Mouse (Mus musculus): ENCODE results near the gene Thra. TPM values are rescaled to one million over a fixed set of nuclear protein-coding genes. Genes with fewer than 3 reads are reported as not detected.
A peak's percentile ranks its signal among the peaks of the same experiment; 100 is the strongest.

Gene Thra
- polyA plus RNA-seq, 1 experiment = 68.9 TPM

- no peaks in the 10 kb centered on the region for H3K79me2 ChIP-seq (ENCODE audit: control insufficient read depth, insufficient read depth)
- H3K36me3 ChIP-seq (ENCODE audit: control insufficient read depth, insufficient read depth) = no peaks in the 10 kb centered on the region
- TF ChIP-seq E2F4 (IDR thresholded peaks at IDR 0.05; ENCODE audit: insufficient read depth) = no peak
- no peak for TF ChIP-seq MAX (IDR thresholded peaks at IDR 0.05; ENCODE audit: low read depth)
- no peak for TF ChIP-seq REST (IDR thresholded peaks at IDR 0.05; ENCODE audit: insufficient read depth, insufficient read length)
- no peak for TF ChIP-seq USF1 (IDR thresholded peaks at IDR 0.05; ENCODE audit: low read depth)
- no peak for TF ChIP-seq POLR2A (IDR thresholded peaks at IDR 0.05; ENCODE audit: insufficient read length, low read depth)
- TF ChIP-seq TCF3 (IDR thresholded peaks at IDR 0.05; ENCODE audit: insufficient read length, low read depth) = no peak
- H3K4me3 ChIP-seq = no peak overlapping the region
- no peaks in the 10 kb centered on the region for H3K27me3 ChIP-seq (ENCODE audit: control insufficient read depth, insufficient read depth, insufficient read length)
- no peak overlapping the region for H3ac ChIP-seq (ENCODE audit: control insufficient read depth, insufficient read length)
- H3K4me2 ChIP-seq (ENCODE audit: low read depth) = no peak overlapping the region
Observed at GRCm38 (mm10) chr11:98738925-98739324, 1.5 kb upstream of the Thra start.

- Histone ChIP-seq H3ac (ENCODE audit: control insufficient read depth, insufficient read length) (no peak overlapping the region), H3K27me3 (ENCODE audit: control insufficient read depth, insufficient read depth, insufficient read length) (no peaks in the 10 kb centered on the region), H3K36me3 (ENCODE audit: control insufficient read depth, insufficient read depth) (no peaks in the 10 kb centered on the region), H3K79me2 (ENCODE audit: control insufficient read depth, insufficient read depth) (no peaks in the 10 kb centered on the region), H3K4me2 (ENCODE audit: low read depth) (peak overlapping the region; percentile 100), H3K4me3 (peak overlapping the region; percentile 66)
- TF ChIP-seq POLR2A (IDR thresholded peaks at IDR 0.05; ENCODE audit: insufficient read length, low read depth) (no peak), MYOD1 (IDR thresholded peaks at IDR 0.05; ENCODE audit: control insufficient read depth in 1 of 3, insufficient read length in 2 of 3, low read depth in 2 of 3) (peak in 1 of 3 experiments; percentile 23), MYOG (IDR thresholded peaks at IDR 0.05; ENCODE audit: control insufficient read depth in 1 of 3, insufficient read depth in 1 of 3, insufficient read length in 2 of 3, low read depth in 2 of 3) (peak in 1 of 3 experiments; percentile 43)
Observed at GRCm38 (mm10) chr11:98740026-98740392, 429 bp upstream of the Thra start.

- Histone ChIP-seq H3K27me3 (ENCODE audit: control insufficient read depth, insufficient read depth, insufficient read length) (no peaks in the 10 kb centered on the region), H3K36me3 (ENCODE audit: control insufficient read depth, insufficient read depth) (no peaks in the 10 kb centered on the region), H3ac (ENCODE audit: control insufficient read depth, insufficient read length) (peak overlapping the region; percentile 79), H3K79me2 (ENCODE audit: control insufficient read depth, insufficient read depth) (peaks cover 7% of the 10 kb centered on the region), H3K4me3 (peak overlapping the region; percentile 66), H3K4me2 (ENCODE audit: low read depth) (peak overlapping the region; percentile 100)
- no peak for TF ChIP-seq USF1 (IDR thresholded peaks at IDR 0.05; ENCODE audit: low read depth)
Observed at GRCm38 (mm10) chr11:98741051-98741620, 698 bp downstream of the Thra start.

GRCm38 (mm10) chr11:98741622-98742396 lies 1.4 kb downstream of the Thra start:
- Histone ChIP-seq H3K4me2 (ENCODE audit: low read depth) (peak overlapping the region; percentile 100), H3K36me3 (ENCODE audit: control insufficient read depth, insufficient read depth) (no peaks in the 10 kb centered on the region), H3K4me3 (peak overlapping the region; percentile 66), H3K79me2 (ENCODE audit: control insufficient read depth, insufficient read depth) (peaks cover 7% of the 10 kb centered on the region), H3K27me3 (ENCODE audit: control insufficient read depth, insufficient read depth, insufficient read length) (no peaks in the 10 kb centered on the region), H3ac (ENCODE audit: control insufficient read depth, insufficient read length) (peak overlapping the region; percentile 79)
- TF ChIP-seq SRF (IDR thresholded peaks at IDR 0.05; ENCODE audit: control insufficient read depth, insufficient read length, low read depth) (no peak), MYOD1 (IDR thresholded peaks at IDR 0.05; ENCODE audit: control insufficient read depth in 1 of 3, insufficient read length in 2 of 3, low read depth in 2 of 3) (peak in 1 of 3 experiments; percentile 10), POLR2A (IDR thresholded peaks at IDR 0.05; ENCODE audit: insufficient read length, low read depth) (peak; percentile 52), POLR2AphosphoS2 (IDR thresholded peaks at IDR 0.05; ENCODE audit: insufficient read length, low read depth) (no peak), MYOG (IDR thresholded peaks at IDR 0.05; ENCODE audit: control insufficient read depth in 1 of 3, insufficient read depth in 1 of 3, insufficient read length in 2 of 3, low read depth in 2 of 3) (no peak), E2F4 (IDR thresholded peaks at IDR 0.05; ENCODE audit: insufficient read depth) (no peak), MAX (IDR thresholded peaks at IDR 0.05; ENCODE audit: low read depth) (no peak), REST (IDR thresholded peaks at IDR 0.05; ENCODE audit: insufficient read depth, insufficient read length) (no peak), TCF3 (IDR thresholded peaks at IDR 0.05; ENCODE audit: insufficient read length, low read depth) (no peak), TCF12 (IDR thresholded peaks at IDR 0.05; ENCODE audit: insufficient read depth, poor library complexity, severe bottlenecking) (no peak), USF1 (IDR thresholded peaks at IDR 0.05; ENCODE audit: low read depth) (no peak)

GRCm38 (mm10) chr11:98742397-98743291 lies 2.2 kb downstream of the Thra start:
- Histone ChIP-seq H3K79me2 (ENCODE audit: control insufficient read depth, insufficient read depth) (peaks cover 7% of the 10 kb centered on the region), H3K4me2 (ENCODE audit: low read depth) (peak overlapping the region; percentile 76), H3ac (ENCODE audit: control insufficient read depth, insufficient read length) (peak overlapping the region; percentile 79), H3K4me3 (peak overlapping the region; percentile 66), H3K27me3 (ENCODE audit: control insufficient read depth, insufficient read depth, insufficient read length) (no peaks in the 10 kb centered on the region), H3K36me3 (ENCODE audit: control insufficient read depth, insufficient read depth) (no peaks in the 10 kb centered on the region)
- no peak for TF ChIP-seq CEBPB (IDR thresholded peaks at IDR 0.05; ENCODE audit: insufficient read depth, poor library complexity, severe bottlenecking)
- no peak for TF ChIP-seq POLR2AphosphoS2 (IDR thresholded peaks at IDR 0.05; ENCODE audit: insufficient read length, low read depth)
- TF ChIP-seq E2F4 (IDR thresholded peaks at IDR 0.05; ENCODE audit: insufficient read depth) = no peak
- TF ChIP-seq MAX (IDR thresholded peaks at IDR 0.05; ENCODE audit: low read depth) = no peak
- no peak for TF ChIP-seq REST (IDR thresholded peaks at IDR 0.05; ENCODE audit: insufficient read depth, insufficient read length)
- no peak for TF ChIP-seq SRF (IDR thresholded peaks at IDR 0.05; ENCODE audit: control insufficient read depth, insufficient read length, low read depth)
- TF ChIP-seq TCF3 (IDR thresholded peaks at IDR 0.05; ENCODE audit: insufficient read length, low read depth) = no peak
- no peak for TF ChIP-seq TCF12 (IDR thresholded peaks at IDR 0.05; ENCODE audit: insufficient read depth, poor library complexity, severe bottlenecking)
- no peak for TF ChIP-seq POLR2A (IDR thresholded peaks at IDR 0.05; ENCODE audit: insufficient read length, low read depth)
- TF ChIP-seq MYOD1 (IDR thresholded peaks at IDR 0.05; ENCODE audit: control insufficient read depth in 1 of 3, insufficient read length in 2 of 3, low read depth in 2 of 3) = no peak
- TF ChIP-seq USF1 (IDR thresholded peaks at IDR 0.05; ENCODE audit: low read depth) = no peak
- TF ChIP-seq MYOG (IDR thresholded peaks at IDR 0.05; ENCODE audit: control insufficient read depth in 1 of 3, insufficient read depth in 1 of 3, insufficient read length in 2 of 3, low read depth in 2 of 3) = no peak
